34 mouse cellular contexts compared by ENCODE assay signal in genomic region chr15:97030984-97031492, GRCm38 (mm10). TPM values are rescaled to one million over a fixed set of nuclear protein-coding genes. Genes with fewer than 3 reads are reported as not detected.
"Had no signal": no experiment of that assay in that cellular context is flagged by ENCODE, and none has a peak within 500 bp of the region (broad histone marks: within the 10 kb centered on the region; RNA-seq: fewer than 3 reads in every experiment).

No protein-coding gene starts in this region.

- H3K9me3 ChIP-seq: limb, embryonic 10.5 days; limb, embryonic 12.5 days; limb, embryonic 13.5 days; limb, embryonic 15.5 days; liver, embryonic 13.5 days; liver, embryonic 15.5 days; lung, embryonic 15.5 days; midbrain, embryonic 10.5 days; midbrain, embryonic 12.5 days; midbrain, embryonic 13.5 days; midbrain, embryonic 15.5 days; neural tube, embryonic 12.5 days; neural tube, embryonic 13.5 days had no signal

- H3K4me2 ChIP-seq: limb, embryonic 12.5 days; limb, embryonic 13.5 days; limb, embryonic 15.5 days; liver, embryonic 11.5 days; liver, embryonic 13.5 days; liver, embryonic 15.5 days; lung, embryonic 14.5 days; lung, embryonic 15.5 days; midbrain, embryonic 12.5 days; midbrain, embryonic 13.5 days; midbrain, embryonic 15.5 days; neural tube, embryonic 12.5 days; neural tube, embryonic 13.5 days had no signal

- H3K4me3 ChIP-seq: left cerebral cortex, adult 2 months; limb, embryonic 10.5 days; limb, embryonic 12.5 days; limb, embryonic 13.5 days; limb, embryonic 15.5 days; liver, embryonic 13.5 days; liver, embryonic 15.5 days; lung, embryonic 15.5 days; megakaryocyte, embryonic 14.5 days; midbrain, embryonic 10.5 days; midbrain, embryonic 12.5 days; midbrain, embryonic 13.5 days; midbrain, embryonic 15.5 days; myocyte; neural tube, embryonic 12.5 days; neural tube, embryonic 13.5 days had no signal

- DNase-seq: left cerebral cortex, postnatal 4 days; liver, embryonic 13.5 days; lung, adult 18-20 months; lung, adult 2 months; lung, embryonic 14.5 days; lung, postnatal 10 days; lung, postnatal 14 days; lung, postnatal 36 days; lung, postnatal 4 days; midbrain, embryonic 14.5 days had no signal

- H3K9ac ChIP-seq: limb, embryonic 12.5 days; limb, embryonic 13.5 days; limb, embryonic 15.5 days; liver, embryonic 13.5 days; liver, embryonic 14.5 days; liver, embryonic 15.5 days; lung, embryonic 14.5 days; lung, embryonic 15.5 days; midbrain, embryonic 12.5 days; midbrain, embryonic 13.5 days; midbrain, embryonic 15.5 days; neural tube, embryonic 12.5 days; neural tube, embryonic 13.5 days had no signal

- H3K27me3 ChIP-seq: limb, embryonic 12.5 days; limb, embryonic 13.5 days; limb, embryonic 15.5 days; liver, embryonic 13.5 days; liver, embryonic 15.5 days; lung, embryonic 15.5 days; megakaryocyte, embryonic 14.5 days; midbrain, embryonic 12.5 days; midbrain, embryonic 13.5 days; midbrain, embryonic 15.5 days; neural tube, embryonic 12.5 days; neural tube, embryonic 13.5 days had no signal

- ATAC-seq: lung, postnatal 0 days; midbrain, embryonic 13.5 days; midbrain, embryonic 15.5 days; midbrain, embryonic 16.5 days had no signal

- H3K27ac ChIP-seq: left cerebral cortex, adult 2 months; limb, embryonic 10.5 days; limb, embryonic 12.5 days; limb, embryonic 13.5 days; limb, embryonic 15.5 days; liver, embryonic 13.5 days; liver, embryonic 14.5 days; liver, embryonic 15.5 days; lung, embryonic 15.5 days; macrophage; midbrain, embryonic 10.5 days; midbrain, embryonic 12.5 days; midbrain, embryonic 13.5 days; midbrain, embryonic 15.5 days; neural tube, embryonic 12.5 days; neural tube, embryonic 13.5 days had no signal

- H3K4me1 ChIP-seq: megakaryocyte, embryonic 14.5 days; midbrain, embryonic 12.5 days; midbrain, embryonic 13.5 days; midbrain, embryonic 15.5 days; neural tube, embryonic 12.5 days; neural tube, embryonic 13.5 days had no signal

- H3K36me3 ChIP-seq: limb, embryonic 10.5 days; limb, embryonic 12.5 days; limb, embryonic 13.5 days; limb, embryonic 15.5 days; liver, embryonic 13.5 days; liver, embryonic 15.5 days; lung, embryonic 15.5 days; midbrain, embryonic 10.5 days; midbrain, embryonic 12.5 days; midbrain, embryonic 13.5 days; midbrain, embryonic 15.5 days; neural tube, embryonic 12.5 days; neural tube, embryonic 13.5 days had no signal

RNA-seq across cellular contexts. Expression of gene Slc38a4, which starts 24.7 kb away (rescaled TPM):
- total RNA-seq: megakaryocyte progenitor cell, adult 5-6 weeks; megakaryocyte, adult 5-6 weeks; megakaryocyte-erythroid progenitor cell, adult 5-6 weeks; monocyte, adult 5-6 weeks had no signal
- polyA plus RNA-seq: macrophage had no signal
